Mouse (Mus musculus) embryonic fibroblast, embryonic 13.5 days (primary cell): ENCODE data around the gene Ptges2.

Source experiments
- CTCF ChIP-seq: IDR thresholded peaks from 2 replicates; pipeline ENCODE4 v1.5.1; 2011; ENCODE audit warnings: mild to moderate bottlenecking, control low read depth, low read length, moderate library complexity, borderline replicate concordance; ENCODE audit not compliant: insufficient read depth
- POLR2A ChIP-seq: IDR thresholded peaks from 2 replicates; pipeline ENCODE4 v1.6.1; 2011; ENCODE audit warnings: low read depth, mild to moderate bottlenecking, control low read depth, low read length, moderate library complexity

GRCm38 (mm10) chr2:32428262-32428722 lies 32.6 kb downstream of the Ptges2 start:
- TF ChIP-seq CTCF (no peak), POLR2A (no peak)
